Mouse (Mus musculus): ENCODE results near the gene Ctnna2.

- no peak for TF ChIP-seq ZC3H11A (IDR thresholded peaks at IDR 0.05; ENCODE audit: borderline replicate concordance, low read depth, low read length)
- TF ChIP-seq HCFC1 (IDR thresholded peaks at IDR 0.05; ENCODE audit: borderline replicate concordance, insufficient read depth, low read length) = no peak
- no peak for TF ChIP-seq CHD2 (IDR thresholded peaks at IDR 0.05; ENCODE audit: low read depth, low read length)
These were observed 1000.1 kb downstream of the Ctnna2 start for GRCm38 (mm10) chr6:76979247-76979850.

Measured in ES-E14 (cell line).